Mouse (Mus musculus): ENCODE data around the gene Heatr5a.

- no peak for TF ChIP-seq CTCF (IDR thresholded peaks at IDR 0.05)
- TF ChIP-seq POLR2A (IDR thresholded peaks at IDR 0.05; ENCODE audit: insufficient read depth, low read depth, low read length) = no peak
- no peak for TF ChIP-seq EP300 (IDR thresholded peaks at IDR 0.05; ENCODE audit: insufficient read depth, low read depth, low read length)
Measured at GRCm38 (mm10) chr12:51990629-51991028, 19.5 kb upstream of the Heatr5a start.
